Mouse (Mus musculus): Measurements from ENCODE around the gene Gabbr2. TPM values are rescaled to one million over a fixed set of nuclear protein-coding genes. Genes with fewer than 3 reads are reported as not detected.

The Gabbr2 gene
- total RNA-seq, 2 experiments from 2014 or later, result not detected

DNA sequence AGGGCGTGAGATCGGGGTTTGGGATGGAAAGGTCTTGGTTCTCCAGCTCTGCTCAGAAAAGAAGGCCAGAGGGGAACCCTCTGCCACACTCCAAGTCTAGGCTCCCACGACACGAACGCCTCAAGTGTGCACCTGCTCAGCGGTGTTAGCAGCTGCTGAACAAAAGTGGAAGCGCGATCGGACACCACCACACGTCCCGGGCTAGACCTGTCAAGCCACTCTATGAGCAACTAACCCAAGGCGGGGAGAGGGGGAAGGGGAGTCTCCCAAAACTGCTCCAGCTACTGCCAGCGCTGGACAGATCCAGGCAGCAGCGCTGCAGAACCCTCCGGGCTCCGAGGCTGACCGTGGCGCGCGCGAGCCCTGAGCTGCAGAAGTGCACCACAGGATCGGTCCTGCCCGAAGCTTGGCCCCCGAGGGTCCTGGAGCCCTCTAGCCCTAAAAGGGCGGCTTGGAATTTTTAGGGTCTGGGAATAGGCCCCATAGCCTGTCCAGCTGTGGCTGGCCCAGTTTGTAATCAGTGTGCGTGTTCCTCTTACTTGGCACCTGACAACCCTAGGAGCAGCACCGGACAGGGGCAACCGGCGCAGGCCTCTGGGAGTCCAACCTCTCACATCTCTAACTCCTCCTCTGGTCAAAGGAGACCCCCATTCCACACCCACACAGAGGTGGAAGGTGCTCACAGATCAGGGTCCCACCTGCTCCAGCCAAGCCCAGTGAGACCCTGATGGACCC, 1.2 kb downstream of the Gabbr2 start:
- no peak for ATAC-seq (replicated peaks; ENCODE audit: poor library complexity, severe bottlenecking)

DNA sequence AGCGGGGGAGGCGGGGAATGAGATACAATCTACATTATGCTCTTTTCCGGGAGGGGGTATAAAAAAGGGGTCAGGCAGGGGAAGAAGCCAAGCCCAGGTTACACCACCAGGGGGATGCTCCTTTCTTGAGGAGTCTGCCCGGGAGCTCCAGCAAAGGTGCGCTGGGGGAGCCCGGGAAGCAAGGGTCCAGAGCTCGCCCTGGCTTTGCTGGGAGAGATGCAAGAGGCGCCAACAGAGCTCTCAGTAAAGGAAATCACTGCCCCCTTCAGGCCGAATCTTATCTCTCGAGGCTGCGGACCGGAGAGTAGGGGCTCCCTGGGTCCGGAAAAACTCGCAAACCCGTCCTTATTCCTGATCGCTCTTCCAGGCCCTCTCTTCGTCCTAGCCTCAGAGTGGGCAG, 1.8 kb downstream of the Gabbr2 start:
- ATAC-seq (replicated peaks; ENCODE audit: poor library complexity, severe bottlenecking), result no peak; the same call in 1 of the 2 replicates

DNA sequence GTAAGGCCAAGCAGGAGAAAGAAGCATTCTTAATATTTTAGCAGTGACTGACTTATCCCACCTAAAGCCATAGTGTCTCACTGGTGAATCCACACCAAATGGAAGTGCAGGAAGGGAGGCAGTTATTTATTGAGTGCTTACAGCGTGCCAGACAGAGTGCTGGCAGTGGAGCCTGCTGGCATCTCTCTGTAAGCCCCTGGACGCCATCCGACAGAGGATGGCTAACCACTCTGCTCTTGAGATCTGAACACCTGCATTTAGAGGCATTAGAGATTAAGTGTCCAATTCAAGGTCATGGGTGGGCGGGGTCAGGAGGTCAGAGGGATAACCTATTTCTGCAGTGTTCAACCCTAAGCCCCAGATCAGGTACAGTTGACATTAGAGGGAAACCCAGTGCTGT, 2.8 kb downstream of the Gabbr2 start:
- ATAC-seq (replicated peaks; ENCODE audit: poor library complexity, severe bottlenecking), result no peak

DNA sequence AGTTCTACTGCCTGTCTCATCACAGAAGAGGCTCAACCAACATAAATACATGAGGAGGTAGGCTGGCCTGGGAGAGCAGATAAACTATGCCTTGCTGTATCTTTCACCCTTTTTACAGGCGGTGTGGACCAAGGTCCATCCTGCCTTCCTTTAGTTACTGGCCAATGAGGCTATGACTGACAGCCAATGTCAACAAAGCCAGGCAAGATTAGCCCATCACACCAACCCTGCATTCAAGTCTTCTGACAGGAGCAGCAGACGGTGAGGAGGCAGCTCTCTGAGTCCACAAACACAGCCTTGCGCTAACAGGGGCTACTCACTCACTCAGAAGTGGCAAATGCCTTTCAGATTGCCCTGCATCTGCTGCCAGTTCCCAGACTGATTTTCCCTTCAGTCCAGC, 3.4 kb downstream of the Gabbr2 start:
- no peak for ATAC-seq (replicated peaks; ENCODE audit: poor library complexity, severe bottlenecking)

DNA sequence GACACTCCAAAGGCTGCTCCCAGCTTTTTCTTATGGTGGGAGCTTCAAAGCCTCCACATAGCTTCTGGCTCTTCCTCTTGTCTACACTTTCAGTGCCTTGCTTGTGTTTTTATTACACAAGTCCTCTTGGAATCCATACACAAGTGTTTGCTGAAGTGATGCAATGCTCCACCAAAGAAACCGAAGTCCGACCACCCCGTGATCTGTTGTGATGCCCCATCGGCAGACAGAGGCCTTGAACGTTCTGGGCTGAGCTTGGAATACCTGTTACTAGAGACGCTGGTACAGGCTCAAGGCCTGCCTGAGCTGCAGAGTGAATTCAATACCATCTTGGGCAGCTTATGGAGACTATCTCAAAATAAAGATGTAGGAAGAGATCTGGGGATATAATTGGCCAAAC, 3.9 kb downstream of the Gabbr2 start:
- ATAC-seq (replicated peaks; ENCODE audit: poor library complexity, severe bottlenecking), result no peak

DNA sequence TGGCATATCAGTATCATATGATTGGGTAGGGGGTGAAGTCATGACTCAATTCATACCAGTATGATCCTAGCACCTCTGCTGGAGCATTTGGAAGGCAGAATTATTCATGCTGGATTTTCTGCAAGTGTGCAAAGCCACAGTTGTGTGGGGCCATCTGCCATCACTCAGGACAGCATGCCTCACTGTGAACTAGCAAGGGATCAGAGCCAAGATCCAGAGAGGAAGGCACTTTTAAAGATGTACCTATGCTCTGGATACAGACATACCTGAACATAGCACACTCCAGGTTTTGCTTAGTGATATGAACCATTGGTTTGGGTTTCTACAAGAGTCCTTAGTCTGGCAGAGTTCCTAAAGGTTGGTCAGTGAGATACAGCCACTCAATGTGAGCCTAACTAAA, 5.6 kb downstream of the Gabbr2 start:
- no peak for ATAC-seq (replicated peaks; ENCODE audit: poor library complexity, severe bottlenecking)

DNA sequence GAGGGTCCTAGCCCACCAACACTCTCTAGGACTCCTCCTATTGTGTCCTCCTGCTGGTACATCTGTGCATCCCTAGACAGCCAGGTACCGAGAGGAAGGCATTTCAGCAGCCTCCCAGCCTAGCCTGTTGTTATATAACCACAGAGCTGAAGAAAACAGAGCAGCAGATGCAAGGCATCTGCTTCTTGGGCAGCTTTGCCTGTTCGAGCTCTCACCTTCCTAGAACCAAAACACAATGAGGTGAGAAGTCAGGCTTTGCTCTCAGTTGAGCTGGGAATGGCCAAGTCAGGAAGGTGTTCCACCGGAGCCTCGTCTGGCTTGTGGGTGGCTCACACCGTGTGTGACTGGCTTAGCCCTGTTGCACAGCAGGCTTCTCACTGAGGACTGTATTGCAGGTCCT, 8.8 kb downstream of the Gabbr2 start:
- ATAC-seq (replicated peaks; ENCODE audit: poor library complexity, severe bottlenecking), result no peak

DNA sequence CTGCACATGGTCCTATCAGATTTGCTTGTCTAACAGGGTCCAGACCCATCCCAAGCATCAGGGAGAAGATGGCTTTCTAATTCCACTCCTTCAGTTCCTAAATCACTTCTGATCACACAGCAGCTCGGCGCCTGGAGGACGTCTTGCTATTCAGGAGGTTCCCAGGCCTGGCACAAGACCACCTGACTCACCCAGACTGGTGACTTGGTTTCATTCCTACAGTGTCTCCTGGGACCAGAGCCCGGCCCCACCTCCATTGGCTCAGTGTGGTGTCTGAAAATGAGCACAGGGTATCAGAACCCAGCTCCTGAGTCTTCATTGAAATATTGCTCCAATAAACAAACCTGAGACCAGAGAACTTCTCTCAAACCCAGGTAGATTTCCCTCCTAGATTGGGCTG, 9.6 kb downstream of the Gabbr2 start:
- ATAC-seq (replicated peaks; ENCODE audit: poor library complexity, severe bottlenecking), result no peak

DNA sequence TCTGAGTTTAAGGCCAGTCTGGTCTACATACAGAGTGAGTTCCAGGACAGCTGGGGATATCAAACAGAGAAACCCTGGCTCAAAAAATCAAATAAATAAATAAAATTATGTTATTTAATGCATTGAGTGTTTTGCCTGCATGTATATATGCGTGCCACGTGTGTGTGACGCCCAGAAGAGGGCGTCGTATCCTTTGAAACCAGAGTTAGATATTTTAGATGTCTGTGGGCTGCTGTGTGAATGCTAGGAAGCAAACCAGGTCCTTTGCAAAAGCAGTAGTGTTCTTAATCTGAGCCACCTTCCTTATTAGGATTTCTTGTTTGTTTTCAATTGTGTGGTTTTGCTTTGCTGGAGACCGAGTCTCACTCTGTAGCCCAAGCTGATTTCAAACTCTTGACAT, 13.3 kb downstream of the Gabbr2 start:
- no peak for ATAC-seq (replicated peaks; ENCODE audit: poor library complexity, severe bottlenecking)

DNA sequence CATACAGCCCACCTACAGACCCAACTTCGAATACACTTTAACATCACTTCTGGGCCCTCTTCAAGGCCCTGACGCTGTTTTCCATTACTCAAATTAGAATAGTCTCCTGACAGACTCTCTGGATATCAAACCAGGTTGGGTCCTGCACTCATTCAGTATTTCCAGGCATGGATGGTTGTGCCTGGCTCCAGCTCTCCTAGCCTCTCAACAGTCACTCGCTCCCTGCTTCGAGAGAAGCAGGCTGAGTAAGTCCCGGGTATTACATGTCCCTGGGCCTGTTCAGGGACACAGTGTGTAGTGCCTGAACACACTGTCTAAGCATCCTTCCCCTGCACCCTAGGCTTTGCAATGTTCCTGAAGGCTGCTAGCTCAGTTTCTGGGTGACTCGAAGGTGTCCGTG, 14.5 kb downstream of the Gabbr2 start:
- ATAC-seq (replicated peaks; ENCODE audit: poor library complexity, severe bottlenecking), result no peak

DNA sequence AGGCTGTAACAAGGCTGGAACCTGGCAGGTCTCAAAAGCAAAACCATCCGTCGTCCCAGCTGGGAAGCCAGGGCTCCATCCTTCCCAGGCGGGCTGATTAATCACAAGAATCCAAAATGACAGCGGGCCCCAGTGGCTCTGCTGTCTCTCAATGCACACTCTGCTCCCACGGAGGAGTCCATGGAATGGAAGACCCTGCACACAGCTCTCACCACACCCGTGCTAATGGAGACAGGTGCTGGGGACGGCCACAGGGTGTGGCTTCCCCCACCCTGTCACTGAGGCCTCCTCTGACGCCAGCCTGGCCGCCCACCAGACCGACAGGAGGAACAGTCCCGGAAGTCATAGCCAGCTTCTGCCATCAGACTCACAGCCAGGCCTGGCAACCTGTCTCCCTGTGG, 15.0 kb downstream of the Gabbr2 start:
- ATAC-seq (replicated peaks; ENCODE audit: poor library complexity, severe bottlenecking), result no peak

DNA sequence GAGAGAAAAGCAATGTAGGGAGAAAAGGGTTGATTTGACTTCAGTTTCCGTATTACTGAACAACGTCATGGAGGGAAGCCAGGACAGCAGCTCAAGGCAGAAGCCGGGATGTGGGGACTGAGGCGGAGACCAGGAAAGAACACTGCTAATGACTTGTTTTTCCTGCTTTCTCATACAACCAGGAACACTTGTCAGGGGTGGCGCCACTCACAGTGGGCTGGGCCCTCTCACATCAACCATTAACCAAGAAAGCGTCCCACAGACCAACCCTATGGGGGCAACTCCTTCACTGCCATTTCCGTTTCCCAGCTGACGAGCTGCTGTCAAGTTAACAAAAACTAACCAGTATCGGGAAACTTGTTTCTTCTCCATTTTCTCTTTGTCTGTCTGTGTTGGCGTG, 18.4 kb downstream of the Gabbr2 start:
- ATAC-seq (replicated peaks; ENCODE audit: poor library complexity, severe bottlenecking), result no peak

DNA sequence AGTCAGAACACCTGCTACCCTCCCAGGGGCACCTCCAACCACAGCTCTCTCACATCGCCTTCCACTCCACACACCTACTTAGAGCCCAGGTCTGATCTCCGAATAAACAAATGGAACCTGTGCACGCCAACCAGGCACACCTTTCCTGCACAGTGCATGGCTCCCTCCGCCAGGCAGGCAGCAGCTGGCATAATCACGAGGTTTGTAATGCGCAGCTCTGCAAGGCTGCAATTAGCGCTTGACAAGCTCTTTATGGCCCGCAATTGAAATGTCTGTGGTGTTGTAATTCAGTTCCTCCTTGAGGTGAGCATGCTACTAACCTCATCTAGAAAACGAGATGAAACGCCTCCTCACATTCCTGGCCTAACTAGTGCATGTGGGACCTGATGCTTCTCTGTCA, 23.7 kb downstream of the Gabbr2 start:
- ATAC-seq (replicated peaks; ENCODE audit: poor library complexity, severe bottlenecking), result no peak

DNA sequence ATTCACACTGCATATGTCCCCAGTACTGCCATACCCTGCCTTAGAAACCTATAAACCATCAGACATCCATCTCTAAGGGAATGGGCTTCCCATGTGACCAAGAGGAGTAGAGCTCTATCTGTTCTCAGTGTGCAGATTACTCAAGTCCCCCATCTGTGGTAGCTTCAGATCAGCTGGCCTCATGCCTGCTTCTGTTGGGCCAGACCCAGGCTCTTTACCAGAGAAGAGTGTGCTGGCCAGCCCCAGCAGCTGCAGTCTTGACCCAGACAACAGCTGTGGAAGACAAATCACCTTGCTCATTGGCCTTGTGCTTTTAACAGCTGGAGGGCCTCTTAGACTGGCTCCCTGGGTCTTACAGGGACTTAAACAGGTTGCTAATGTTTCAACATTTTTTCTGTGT, 25.1 kb downstream of the Gabbr2 start:
- ATAC-seq (replicated peaks; ENCODE audit: poor library complexity, severe bottlenecking), result no peak

DNA sequence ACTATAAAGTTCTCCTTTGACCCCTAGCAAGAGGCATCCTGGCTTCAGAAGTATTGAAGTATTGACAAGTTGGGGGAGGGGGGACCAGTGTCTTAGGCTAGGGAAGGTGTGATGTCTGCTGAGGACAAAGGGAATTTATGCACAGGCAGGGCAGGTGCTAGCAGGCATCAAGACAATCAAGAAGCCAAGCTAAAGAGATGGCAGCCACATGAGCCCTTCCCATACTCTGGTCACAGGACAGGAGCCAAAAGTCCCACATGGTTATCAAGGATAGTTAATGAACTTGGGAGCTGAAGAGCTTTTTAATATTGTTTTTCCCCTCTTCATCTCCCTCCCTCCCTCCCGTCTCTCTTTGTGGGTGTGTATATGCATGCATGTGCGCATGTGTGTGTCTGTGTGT, 30.3 kb downstream of the Gabbr2 start:
- ATAC-seq (replicated peaks; ENCODE audit: poor library complexity, severe bottlenecking), result no peak

DNA sequence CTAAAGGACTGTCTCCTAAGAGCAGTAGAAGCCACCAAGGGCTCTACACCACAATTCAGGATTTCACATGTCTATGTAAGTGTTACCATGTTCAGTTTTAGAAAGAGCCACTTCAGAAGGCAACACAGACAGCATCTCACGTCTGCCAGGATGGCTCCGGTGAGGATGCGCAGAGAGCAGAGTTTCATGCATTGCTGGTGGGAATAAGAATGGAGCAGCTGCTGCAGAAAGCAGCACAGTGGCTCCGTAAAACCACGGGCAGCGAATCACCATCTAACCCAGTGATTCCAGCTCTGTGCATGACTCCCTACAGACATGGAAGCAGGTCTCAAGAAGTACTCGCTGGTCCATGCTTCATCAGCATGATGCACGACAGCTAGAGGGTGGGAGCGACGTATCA, 31.5 kb downstream of the Gabbr2 start:
- no peak for ATAC-seq (replicated peaks; ENCODE audit: poor library complexity, severe bottlenecking)

DNA sequence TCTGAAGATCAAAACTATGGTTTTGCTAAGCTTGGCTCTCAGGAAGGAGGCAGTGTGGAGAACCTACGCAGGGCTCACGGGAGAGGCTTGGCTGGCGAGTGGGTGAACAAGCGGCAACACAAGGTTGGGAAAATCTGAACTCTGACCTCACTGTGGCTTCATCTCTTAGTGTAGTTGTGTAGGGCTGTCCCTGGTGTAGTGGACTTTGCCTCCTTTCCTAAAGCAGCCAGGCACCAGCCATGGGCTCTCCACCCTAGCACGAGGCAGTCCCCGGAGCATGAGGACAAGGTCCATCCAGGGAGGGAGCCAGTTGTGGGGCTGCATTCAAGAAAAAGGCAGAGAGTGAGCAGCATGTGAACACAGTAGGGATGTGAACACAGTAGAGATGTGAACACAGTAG, 31.9 kb downstream of the Gabbr2 start:
- no peak for ATAC-seq (replicated peaks; ENCODE audit: poor library complexity, severe bottlenecking)

DNA sequence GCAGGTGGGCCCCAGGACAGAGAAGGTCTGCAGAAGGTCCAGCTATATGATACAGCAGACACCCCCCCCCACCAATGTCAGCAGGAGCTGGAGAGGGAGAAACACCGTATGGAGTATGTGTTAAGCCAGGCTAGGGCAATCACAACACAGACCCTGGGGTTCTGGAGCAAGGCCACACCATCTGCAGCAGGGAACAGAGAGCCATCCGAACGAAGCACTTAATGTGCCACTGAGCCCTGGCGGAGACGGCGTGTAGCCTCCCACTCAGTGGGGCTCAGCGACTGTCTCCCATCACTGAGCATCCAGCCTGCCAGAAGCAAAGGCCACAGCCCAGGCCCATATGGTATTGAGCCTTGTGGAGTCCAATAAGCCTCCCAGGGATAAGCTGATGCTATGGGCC, 33.7 kb downstream of the Gabbr2 start:
- ATAC-seq (replicated peaks; ENCODE audit: poor library complexity, severe bottlenecking), result no peak

DNA sequence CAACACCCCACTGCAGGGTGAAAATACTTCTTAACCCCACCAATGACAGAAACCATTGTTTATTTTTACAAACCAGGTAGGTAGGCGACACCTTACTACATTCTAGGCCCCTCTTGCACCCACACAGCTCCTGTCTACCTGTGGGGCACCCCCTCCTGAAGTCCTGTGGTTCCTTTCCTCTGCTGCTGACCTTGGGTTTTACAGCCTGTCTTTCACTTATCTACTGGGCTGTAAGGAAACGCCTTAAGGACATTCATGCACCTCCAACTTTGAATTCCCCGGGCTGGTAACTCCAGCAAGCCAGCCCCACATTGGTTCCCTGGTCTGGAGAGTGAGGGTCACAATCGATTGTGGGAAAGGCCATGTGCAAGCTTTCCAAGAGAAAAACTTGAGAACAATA, 34.7 kb downstream of the Gabbr2 start:
- ATAC-seq (replicated peaks; ENCODE audit: poor library complexity, severe bottlenecking), result no peak

DNA sequence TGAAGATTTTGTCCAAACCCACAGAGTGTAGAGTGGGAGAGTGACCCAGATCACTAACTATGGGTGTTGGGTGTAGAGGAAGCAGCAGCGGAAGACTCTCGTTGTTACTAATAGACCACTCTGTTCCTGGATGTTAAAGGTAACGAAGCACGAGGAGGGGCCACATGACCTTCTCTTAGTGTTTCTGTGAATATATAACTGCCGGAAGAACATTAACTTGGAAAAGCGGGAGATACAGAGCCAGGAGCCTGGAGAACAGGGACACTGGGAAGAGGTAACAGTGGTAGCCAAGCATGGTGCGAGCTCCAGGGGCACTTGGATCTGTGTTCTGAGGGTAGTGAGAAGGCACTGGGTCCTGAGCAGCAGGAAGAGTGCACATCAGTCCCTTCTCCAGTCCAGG, 38.7 kb downstream of the Gabbr2 start:
- ATAC-seq (replicated peaks; ENCODE audit: poor library complexity, severe bottlenecking), result no peak

DNA sequence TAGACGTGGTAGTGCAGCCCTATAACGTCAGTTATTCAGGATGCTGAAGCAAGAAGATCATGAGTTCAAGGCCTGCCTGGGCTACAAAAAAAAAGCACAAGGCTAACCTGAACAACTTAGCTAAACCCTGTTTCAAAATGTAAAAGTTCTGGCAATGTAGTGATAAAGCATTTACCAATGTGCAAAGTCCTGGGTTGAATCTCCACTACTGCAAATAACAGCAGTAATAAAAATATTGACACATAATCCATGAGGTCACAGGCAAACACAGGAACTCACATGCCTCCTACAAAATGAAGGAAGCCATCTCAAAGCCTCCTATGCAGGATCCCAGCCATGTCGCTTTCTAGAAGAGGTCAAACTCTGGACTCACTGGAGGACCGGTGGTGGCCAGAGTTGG, 39.1 kb downstream of the Gabbr2 start:
- no peak for ATAC-seq (replicated peaks; ENCODE audit: poor library complexity, severe bottlenecking)

DNA sequence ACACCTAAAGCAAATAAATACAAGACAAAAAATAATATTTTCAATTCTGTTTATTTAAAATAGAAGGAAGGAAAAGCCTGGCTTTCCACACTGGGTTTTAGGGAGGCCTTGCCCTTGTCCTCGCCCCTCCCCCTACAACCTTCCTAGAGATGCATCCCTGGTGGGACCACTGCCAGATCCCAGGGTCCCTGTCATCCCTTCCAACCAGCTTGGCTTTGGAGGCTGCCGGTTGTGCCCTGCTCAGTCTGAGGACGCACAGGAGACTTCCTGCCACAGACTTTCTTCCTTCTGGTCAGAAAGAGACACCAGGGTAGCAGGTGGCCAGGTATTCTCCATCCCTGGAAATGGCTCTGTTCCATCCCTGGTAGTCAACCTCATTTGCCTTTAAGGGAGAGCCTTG, 57.4 kb downstream of the Gabbr2 start:
- ATAC-seq (replicated peaks; ENCODE audit: poor library complexity, severe bottlenecking), result no peak

DNA sequence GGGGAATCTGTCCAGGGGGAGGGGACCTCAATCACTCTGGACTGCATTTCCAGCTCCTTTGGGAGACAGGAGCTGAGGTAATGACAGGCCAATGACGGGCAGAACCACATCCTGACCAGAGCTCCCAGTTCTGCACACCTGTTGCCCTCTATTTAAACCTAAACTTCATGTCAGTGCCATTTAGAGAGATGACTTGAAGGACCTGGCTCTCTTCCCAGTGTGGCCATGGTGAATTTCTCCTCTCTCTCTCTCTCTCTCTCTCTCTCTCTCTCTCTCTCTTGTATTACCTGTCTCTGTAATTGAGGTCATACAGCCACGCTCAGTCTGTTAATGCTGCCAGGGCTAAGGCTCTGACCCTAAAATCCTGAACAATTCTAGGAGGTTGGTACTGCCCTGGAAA, 58.1 kb downstream of the Gabbr2 start:
- no peak for ATAC-seq (replicated peaks; ENCODE audit: poor library complexity, severe bottlenecking)
